Mouse (Mus musculus): ENCODE results near the gene Tctex1d4. TPM values are rescaled to one million over a fixed set of nuclear protein-coding genes. Genes with fewer than 3 reads are reported as not detected.

The Tctex1d4 gene
- polyA plus RNA-seq (2017; shearing (Covaris generic)), result 0.56 TPM

GRCm38 (mm10) chr4:117126675-117127290, at the start of gene Tctex1d4:
Gene Tctex1d4, plus strand, starts transcription at chr4:117126794.

GRCm38 (mm10) chr4:117095551-117096452, 30.8 kb upstream of the Tctex1d4 start, which contains the start of gene Ptch2:
Gene Ptch2, plus strand, starts transcription at chr4:117096075.

GRCm38 (mm10) chr4:117125348-117125909, 1.2 kb upstream of the Tctex1d4 start, which contains the start of gene Btbd19:
Gene Btbd19, minus strand, starts transcription at chr4:117125725.

GRCm38 (mm10) chr4:117133817-117134600, 7.4 kb downstream of the Tctex1d4 start, which contains the start of gene Plk3:
Gene Plk3, minus strand, starts transcription at chr4:117133963.

GRCm38 (mm10) chr4:117155792-117156355, 29.3 kb downstream of the Tctex1d4 start, which contains the start of gene Rps8:
Gene Rps8, minus strand, starts transcription at chr4:117156243.

Other genes with a start within 250 kb of the Tctex1d4 start
- gene Zswim5, start 249.4 kb upstream of the Tctex1d4 start, polyA plus RNA-seq (2017; shearing (Covaris generic)), result 0.24 TPM
- 40.9 TPM for gene Urod, start 132.4 kb upstream of the Tctex1d4 start, polyA plus RNA-seq (2017; shearing (Covaris generic))
- 25.3 TPM for gene Hectd3, start 131.5 kb upstream of the Tctex1d4 start, polyA plus RNA-seq (2017; shearing (Covaris generic))
- 20.9 TPM for gene Eif2b3, start 107.4 kb upstream of the Tctex1d4 start, polyA plus RNA-seq (2017; shearing (Covaris generic))
- gene Ptch2, start 30.7 kb upstream of the Tctex1d4 start, polyA plus RNA-seq (2017; shearing (Covaris generic)), result not detected
- gene Btbd19, start 1.1 kb upstream of the Tctex1d4 start, polyA plus RNA-seq (2017; shearing (Covaris generic)), result 32.3 TPM
- gene Plk3, start 7.2 kb downstream of the Tctex1d4 start, polyA plus RNA-seq (2017; shearing (Covaris generic)), result 270 TPM
- gene Rps8, start 29.4 kb downstream of the Tctex1d4 start, polyA plus RNA-seq (2017; shearing (Covaris generic)), result 490 TPM
- gene Kif2c, start 55.8 kb downstream of the Tctex1d4 start, polyA plus RNA-seq (2017; shearing (Covaris generic)), result 0.32 TPM
- gene Tmem53, start 125.2 kb downstream of the Tctex1d4 start, polyA plus RNA-seq (2017; shearing (Covaris generic)), result not detected
- gene Armh1, start 125.3 kb downstream of the Tctex1d4 start, polyA plus RNA-seq (2017; shearing (Covaris generic)), result not detected